Mouse (Mus musculus): ENCODE measurements around the gene Vmn1r168.
"Not testable (repeated sequence)": the region's sequence is repeated elsewhere in the genome, so short reads cannot be mapped to it uniquely, and the experiment has no call there.

The Vmn1r168 gene

DNA sequence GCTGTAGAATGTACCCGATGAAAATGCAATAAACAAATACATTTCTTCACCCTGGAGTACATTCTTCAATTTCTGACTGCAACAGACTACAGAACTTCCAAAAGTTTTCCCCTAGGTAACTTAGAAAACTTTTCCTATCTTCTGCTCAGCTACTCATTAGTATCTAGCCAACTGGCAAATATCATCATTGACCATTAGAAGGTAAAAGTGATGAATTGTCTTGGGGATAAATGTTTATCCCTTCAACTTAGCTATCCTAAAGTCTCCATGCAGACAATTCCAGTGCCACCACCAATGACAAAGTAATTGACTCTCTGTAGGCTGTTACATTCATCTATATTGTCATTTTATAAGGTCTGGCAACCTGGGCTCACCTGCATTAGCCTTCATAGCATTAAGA, at the start of gene Vmn1r168:
Gene Vmn1r168 (plus strand): TSS at position 301 of the 400 bp plus-strand sequence.
- DNase-seq, result not testable (repeated sequence)

DNA sequence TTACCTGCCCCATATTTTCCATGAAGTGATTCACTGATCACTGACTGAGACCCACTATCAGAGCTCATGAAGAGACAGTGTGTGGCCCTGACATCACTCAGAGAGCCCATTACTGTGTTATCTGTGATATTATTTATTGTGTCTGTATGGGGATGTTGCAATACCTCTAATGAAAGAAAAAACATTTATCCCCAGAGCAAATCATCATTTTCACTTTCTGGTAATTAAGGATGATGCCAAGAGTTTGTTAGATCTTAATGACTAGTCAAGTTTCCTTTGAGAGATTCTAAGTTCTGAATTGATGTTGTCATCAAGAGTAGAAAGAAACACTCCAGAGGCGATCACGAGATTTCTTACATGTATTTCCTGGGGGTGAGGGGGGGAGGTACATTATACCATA, 32.4 kb upstream of the Vmn1r168 start, which contains the start of gene Vmn1r167:
Gene Vmn1r167 (minus strand): TSS at position 101 of the 400 bp plus-strand sequence.
- DNase-seq, result not testable (repeated sequence)

DNA sequence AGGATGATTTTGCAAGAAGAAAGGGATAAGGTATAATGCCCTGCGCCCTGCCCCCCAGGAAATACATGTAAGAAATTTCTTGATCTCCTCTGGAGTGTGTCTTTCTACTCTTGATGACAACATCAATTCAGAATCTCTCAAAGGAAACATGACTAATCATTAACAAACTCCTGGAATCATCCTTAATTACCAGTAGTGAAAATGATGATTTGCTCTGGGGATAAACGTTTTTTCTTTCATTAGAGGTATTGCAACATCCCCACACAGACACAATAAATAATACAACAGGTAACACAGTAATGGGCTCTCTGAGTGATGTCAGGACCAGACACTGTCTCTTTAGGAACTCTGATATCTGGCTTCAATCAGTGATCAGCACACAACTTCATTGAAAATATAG, 35.7 kb downstream of the Vmn1r168 start, which contains the start of gene Vmn1r169:
Gene Vmn1r169 (plus strand): TSS at position 301 of the 400 bp plus-strand sequence.
- DNase-seq, result not testable (repeated sequence)
